Mouse (Mus musculus) thymus, adult 2 months (tissue): ENCODE data around the gene Atp2c1.

Experiments
- CTCF ChIP-seq: fragments of 200-500 bp; IDR thresholded peaks from 2 replicates; pipeline ENCODE4 v1.5.1; 2012; ENCODE audit warnings: mild to moderate bottlenecking, control low read depth, low read length, moderate library complexity, borderline replicate concordance; ENCODE audit not compliant: control insufficient read depth, poor library complexity, insufficient read depth; ENCODE audit errors: extremely low read depth
- POLR2A ChIP-seq: fragments of 200-500 bp; IDR thresholded peaks from 2 replicates; pipeline ENCODE4 v1.6.1; 2012; ENCODE audit warnings: mild to moderate bottlenecking, low read length, control low read depth, moderate library complexity; ENCODE audit not compliant: control insufficient read depth, poor library complexity, insufficient read depth; ENCODE audit errors: extremely low read depth

DNA sequence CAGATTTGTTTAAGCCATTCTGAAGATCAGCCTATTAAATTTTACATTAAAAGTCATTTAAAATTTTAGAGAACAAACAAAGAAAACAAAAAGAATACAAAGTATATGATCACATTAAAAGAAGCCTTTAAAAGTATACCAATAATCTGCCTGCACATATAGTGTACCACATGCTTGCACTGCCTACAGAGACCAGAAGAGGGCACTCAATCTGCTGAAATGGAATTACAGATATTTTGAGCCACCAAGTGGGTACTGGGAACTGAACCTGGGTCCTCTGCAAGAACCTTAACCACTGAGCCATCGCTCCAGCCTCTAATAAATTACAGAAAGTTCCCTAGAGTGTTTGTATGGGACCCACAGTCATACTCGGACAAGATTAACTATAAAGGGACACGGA lies 59.3 kb downstream of the Atp2c1 start:
- TF ChIP-seq POLR2A (no peak), CTCF (no peak)
